Mouse (Mus musculus): ENCODE results near the gene Pds5a.
"Not testable (repeated sequence)": the region's sequence is repeated elsewhere in the genome, so short reads cannot be mapped to it uniquely, and the experiment has no call there.

Gene Pds5a

GRCm38 (mm10) chr5:65697836-65698758 is at the start of gene Pds5a:
Gene Pds5a (minus strand): TSS chr5:65698273.
- DNase-seq = peak; percentile 78

DNA sequence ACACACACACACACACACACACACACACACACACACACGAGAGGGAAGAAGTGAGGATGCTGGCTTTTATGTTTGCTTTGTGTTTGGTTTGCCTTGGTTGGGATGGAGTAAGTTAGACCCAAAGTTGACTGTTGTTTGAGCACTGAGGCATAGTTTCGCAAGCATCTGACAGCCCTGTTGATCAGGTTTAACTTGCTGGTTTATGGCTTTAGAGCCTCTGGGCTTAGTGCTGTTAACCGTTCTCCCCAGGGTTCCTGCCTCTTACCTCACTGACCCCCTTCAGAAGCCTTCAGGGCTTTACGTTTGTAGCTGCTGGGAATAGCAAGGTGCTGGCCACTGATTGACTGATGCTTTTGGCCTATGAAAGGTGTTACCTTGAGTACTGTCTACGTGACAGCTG is 48.8 kb upstream of the Pds5a start:
- no peak for DNase-seq

- no peak for DNase-seq
Measured at GRCm38 (mm10) chr5:65739366-65739765, 41.3 kb upstream of the Pds5a start.

DNA sequence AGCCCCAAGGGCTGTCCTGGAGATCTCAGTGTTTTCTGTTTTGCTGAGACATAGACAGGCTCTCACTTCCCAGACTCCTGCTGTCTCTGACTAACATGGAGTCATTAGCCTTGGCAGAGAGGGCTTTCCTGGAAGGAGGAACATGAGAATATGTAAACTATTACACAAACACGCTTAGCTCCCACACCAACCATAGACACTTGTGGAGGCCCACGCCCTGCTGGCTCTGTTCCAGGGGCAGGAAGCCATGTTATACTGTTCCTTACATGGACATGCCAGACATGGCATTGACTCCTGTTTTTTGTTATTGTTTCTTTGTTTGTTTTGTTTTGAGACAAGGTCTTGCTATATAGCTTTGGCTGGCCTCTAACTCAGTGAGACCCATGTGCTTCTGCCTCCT is 37.5 kb upstream of the Pds5a start:
- DNase-seq = no peak

DNA sequence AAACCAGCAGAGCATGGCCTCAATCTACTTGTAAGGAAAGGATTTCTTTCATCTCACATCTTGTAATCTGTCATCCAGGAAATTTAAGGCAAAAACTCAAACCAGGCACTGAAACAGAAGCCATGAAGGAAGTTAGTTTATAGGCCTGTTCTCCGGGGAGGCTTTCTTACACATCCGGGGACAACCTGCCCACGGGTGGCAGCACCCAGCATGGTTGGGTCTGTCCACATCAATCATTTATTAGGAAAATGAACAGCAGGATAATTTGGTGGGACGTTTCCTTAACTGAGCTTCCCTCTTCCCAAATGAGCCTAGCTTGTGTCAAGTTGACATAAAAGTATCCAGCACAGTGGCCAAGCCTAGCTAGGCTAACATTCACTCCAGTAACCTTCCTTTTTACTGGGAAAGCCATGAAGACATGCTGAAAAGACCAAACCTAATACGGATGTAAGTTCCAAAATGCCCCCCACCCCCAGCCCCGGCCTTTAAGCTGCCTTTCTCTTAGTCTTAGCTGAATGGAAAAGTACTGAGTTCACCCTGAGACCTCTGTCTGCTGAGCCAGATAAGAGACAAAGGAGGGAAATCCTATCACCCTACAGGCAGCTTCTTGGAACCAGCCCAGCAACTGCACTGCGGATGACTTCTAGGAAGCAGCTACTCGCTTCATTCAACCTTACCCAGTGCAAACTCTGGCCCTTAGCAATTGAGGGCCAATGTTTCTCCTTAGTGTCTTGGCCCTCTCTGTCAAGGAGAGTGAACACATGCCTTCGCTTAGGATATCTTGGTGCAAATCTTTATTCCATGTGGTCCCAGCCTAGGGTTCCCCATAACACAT is 33.3 kb upstream of the Pds5a start:
- DNase-seq = peak; percentile 64

DNA sequence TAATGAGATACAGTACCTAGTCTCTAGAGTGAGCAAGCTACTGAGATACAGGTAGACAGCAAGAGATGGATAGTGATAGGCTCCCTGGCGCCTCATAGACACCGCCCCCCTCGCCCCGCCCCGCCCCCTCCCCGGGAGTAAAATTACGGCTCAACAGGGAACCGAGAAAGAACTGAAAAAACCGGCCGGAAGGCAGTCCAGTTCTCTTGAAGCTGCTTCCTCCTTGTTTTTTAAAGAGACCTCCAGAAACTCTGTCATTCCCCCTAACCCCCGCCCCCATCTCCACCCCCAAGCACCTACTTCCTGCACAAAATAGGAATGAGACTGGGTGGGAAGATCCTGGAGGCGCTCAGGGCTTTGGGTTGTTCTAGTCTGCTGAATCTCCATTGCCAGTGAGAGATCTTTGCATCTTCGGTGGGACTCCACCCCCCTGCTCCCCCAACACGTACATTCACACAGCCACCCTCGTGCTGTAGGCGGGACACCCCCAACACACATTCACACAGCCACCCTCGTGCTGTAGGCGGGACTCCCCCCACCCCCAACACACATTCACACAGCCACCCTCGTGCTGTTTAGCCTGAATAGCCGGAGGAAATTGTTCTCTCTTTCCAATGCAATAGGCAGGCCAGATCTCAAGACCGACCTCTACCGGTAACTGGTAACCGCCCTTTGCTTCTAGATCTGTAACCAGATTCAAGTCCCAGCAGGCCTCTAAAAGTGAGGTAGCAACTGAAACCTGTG is 26.4 kb upstream of the Pds5a start:
- peak; percentile 89 for DNase-seq

- DNase-seq = no peak
Measured at GRCm38 (mm10) chr5:65718368-65718767, 20.3 kb upstream of the Pds5a start.

DNA sequence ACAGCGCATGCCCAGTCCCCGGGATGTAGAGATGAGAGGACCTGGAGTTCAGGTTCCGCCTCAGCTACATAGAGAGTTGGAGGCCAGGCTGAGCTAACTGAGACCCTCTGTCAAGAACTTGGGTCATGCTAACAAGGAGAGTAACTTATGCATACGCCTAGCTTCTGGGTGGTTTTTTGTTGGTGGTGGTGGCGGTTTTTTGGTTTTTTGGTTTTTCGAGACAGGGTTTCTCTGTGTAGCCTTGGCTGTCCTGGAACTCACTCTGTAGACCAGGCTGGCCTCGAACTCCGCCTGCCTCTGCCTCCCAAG is 19.8 kb upstream of the Pds5a start:
- DNase-seq = not testable (repeated sequence)

DNA sequence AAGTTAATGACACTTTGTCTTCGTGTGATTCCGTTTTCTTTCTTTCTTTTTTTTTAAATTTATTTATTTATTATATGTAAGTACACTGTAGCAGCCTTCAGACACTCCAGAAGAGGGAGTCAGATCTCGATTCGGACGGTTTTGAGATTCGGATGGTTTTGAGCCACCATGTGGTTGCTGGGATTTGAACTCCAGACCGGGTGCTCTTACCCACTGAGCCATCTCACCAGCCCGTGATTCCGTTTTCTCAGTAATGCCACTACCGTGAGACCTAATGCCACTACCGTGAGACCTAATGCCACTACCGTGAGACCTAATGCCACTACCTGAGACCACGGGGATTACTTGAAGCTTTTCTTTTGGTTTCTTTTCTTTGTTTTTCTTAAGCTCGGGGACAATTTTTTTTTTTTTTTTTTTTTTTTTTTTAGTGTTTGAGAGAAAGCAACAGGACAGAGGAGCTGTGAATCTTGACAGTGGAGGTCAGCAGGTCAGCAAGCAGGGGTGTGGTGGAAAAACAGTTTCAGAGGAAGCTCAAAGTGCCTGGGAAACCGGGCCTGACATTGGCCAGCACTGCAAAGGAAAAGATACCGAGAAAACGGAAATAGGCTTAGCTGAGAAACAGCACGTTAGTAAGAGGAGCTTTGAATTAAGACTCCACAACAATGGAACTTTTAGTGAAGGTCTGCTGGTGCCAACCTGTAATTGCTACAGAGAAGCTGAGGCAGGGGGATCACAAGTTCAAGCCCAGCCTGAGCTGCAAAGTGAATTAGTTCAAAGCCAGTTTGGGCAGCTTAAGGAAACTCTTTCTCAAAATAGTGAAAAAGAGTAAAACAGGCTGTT is 19.2 kb upstream of the Pds5a start:
- no peak for DNase-seq

GRCm38 (mm10) chr5:65715084-65715483 is 17.0 kb upstream of the Pds5a start:
- DNase-seq = no peak

- no peak for DNase-seq
Measured at GRCm38 (mm10) chr5:65711463-65711862, 13.4 kb upstream of the Pds5a start.

- no peak for DNase-seq
Measured at GRCm38 (mm10) chr5:65710267-65710666, 12.2 kb upstream of the Pds5a start.

GRCm38 (mm10) chr5:65706979-65707378 is 8.9 kb upstream of the Pds5a start:
- DNase-seq = no peak

GRCm38 (mm10) chr5:65706171-65706570 is 8.1 kb upstream of the Pds5a start:
- no peak for DNase-seq

GRCm38 (mm10) chr5:65704765-65705678 is 6.9 kb upstream of the Pds5a start:
- DNase-seq = no peak

- DNase-seq = no peak
Measured at GRCm38 (mm10) chr5:65703261-65703660, 5.2 kb upstream of the Pds5a start.

GRCm38 (mm10) chr5:65700102-65700501 is 2.0 kb upstream of the Pds5a start:
- no peak for DNase-seq

DNA sequence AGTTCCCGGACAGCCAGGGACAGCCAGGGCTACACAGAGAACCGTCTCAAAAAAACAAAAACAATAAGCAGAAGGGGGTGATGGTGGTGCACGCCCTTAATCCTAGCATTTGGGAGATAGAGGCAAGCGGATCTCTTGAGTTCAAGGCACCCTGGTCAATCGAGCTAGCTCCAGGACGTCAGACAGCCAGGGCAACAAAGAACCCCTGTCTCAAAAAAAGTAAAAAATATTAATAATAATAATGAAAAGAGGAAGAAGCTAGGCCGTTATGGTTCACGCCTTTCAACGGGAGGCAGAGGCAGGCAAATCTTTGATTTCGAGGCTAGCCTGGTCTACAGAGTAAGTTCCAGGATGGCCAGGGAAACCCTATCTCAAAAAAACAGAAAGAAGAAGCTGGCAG is 1.1 kb upstream of the Pds5a start:
- DNase-seq = no peak

DNA sequence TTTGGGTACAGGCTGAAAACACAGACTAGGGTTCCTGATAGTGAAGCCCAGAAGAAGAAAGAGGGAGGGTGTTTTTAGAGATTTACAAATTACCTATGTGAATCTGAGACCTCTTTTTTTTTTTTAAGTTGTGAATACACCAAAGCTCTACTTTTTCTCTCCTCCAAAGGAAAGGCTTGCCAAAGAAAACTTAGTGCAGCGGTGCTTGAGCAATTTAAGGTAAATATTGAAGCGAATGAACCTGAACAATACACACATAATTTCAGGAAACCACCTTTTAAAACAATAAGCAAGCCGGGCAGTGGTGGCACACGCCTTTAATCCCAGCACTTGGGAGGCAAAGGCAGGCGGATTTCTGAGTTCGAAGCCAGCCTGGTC is 675 bp upstream of the Pds5a start:
- no peak for DNase-seq

DNA sequence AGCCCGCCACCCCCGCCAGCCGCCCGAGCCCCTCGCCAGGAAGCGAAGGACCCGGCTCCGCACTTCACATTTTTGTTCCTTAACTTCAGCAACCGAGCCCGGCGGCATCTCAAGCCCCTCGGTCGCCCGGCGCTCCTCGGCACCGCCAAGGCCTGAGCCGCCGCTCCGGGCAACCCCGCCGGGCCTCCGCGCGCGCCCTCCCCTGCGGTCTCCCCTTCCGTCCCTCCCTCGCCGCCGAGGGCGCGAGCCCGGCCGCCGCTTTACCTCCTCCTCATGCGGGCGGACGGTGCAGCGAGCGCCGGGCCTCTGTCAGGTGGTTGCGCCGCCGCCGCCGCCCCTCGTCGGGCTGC is 612 bp downstream of the Pds5a start:
- no peak for DNase-seq

DNA sequence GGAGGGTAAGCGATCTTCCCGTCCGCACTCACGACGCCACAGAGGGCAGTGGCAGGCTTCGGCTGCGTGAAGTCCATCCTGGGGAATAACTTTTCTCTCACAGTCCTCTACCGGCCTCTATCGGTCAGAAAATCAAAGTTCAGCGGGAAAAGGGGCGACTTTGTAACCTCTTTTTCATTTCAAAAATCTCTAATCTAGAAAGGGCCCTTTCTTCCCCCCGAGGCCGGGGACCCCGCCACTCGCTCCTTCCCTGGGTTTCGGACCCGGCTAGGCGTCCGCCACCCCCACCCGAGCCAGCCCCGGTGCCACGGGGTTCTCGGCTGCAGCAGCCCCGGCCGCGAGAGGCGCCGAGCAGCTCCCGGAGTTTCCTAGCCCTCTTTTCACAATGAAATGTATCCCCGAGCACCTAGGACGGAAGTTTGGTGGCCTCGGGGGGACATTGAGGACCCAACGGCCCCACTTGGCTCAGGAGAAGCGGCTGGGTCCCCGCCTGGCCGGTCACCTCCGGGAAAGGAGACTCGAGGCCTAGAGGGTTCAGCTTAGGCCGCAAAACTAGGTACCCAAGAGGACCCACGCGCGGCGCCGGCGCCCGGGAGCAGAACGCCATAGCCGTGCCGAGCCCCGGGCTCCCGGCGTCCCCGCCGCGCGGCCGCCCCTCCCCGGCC is 1.1 kb downstream of the Pds5a start:
- peak; percentile 69 for DNase-seq
